Mouse (Mus musculus) brain, embryonic 14.5 days (tissue): ENCODE data around the gene Gnaz.

Experiments
- CTCF ChIP-seq: fragments of 200-500 bp; IDR thresholded peaks from 2 replicates; pipeline ENCODE4 v1.5.1; 2012; ENCODE audit warnings: inconsistent platforms, mild to moderate bottlenecking, moderate library complexity, borderline replicate concordance; ENCODE audit not compliant: insufficient read depth, insufficient read length; ENCODE audit errors: extremely low read depth
- POLR2A ChIP-seq: fragments of 200-500 bp; IDR thresholded peaks from 2 replicates; pipeline ENCODE4 v1.6.1; 2012; ENCODE audit warnings: mild to moderate bottlenecking, inconsistent platforms, borderline replicate concordance; ENCODE audit not compliant: poor library complexity, insufficient read depth, insufficient read length, severe bottlenecking; ENCODE audit errors: extremely low read depth

DNA sequence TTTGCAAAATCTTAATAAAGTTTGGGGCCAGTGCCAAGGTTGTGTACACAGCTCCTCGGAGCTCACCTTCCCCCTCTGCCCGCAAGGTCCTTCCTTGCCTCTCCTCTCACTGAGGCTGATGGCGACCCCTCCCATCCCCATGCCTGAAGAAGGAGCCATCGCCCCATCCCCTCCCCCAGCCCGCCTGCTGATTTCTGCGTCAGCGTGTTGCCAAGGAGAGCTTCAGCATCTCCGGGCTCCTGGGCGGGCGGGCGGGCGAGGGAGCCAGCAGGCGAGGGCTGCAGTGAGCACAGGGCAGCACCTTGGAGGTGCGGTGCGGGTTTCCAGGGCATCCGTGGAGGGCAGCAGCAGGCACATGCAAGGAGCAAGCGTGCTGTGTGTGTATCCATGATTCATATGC lies 28.4 kb downstream of the Gnaz start:
- TF ChIP-seq CTCF: no peak
- TF ChIP-seq POLR2A: no peak
